In genomic region chr15:79396736-79397135, GRCm38 (mm10) we compare ENCODE assay signal across 10 mouse cellular contexts. TPM values are rescaled to one million over a fixed set of nuclear protein-coding genes. Genes with fewer than 3 reads are reported as not detected.
DNase-seq lines count a peak whose midpoint lies in the region; ATAC-seq and TF ChIP-seq lines count a peak whose summit lies in the region.
"Had no signal": no experiment of that assay in that cellular context is flagged by ENCODE, and none has a peak within 500 bp of the region (broad histone marks: within the 10 kb centered on the region; RNA-seq: fewer than 3 reads in every experiment).

No protein-coding gene starts in this region.

- no peak overlapping the region for H3K9ac ChIP-seq in MEL (ENCODE audit: control insufficient read depth, low read depth, low read length, poor library complexity, severe bottlenecking)
- H3K9ac ChIP-seq in heart, embryonic 15.5 days = no peak overlapping the region
- no peak overlapping the region for H3K9ac ChIP-seq in liver, embryonic 12.5 days
- H3K9ac ChIP-seq in stomach, postnatal 0 days (ENCODE audit: low read length) = no peak overlapping the region
- H3K9ac ChIP-seq: limb, embryonic 12.5 days had no signal

- DNase-seq in embryo, embryonic 10 days (ENCODE audit: low spot score) = peak; percentile 44
- DNase-seq in embryo, embryonic 9.5 days (ENCODE audit: extremely low spot score) = no peak
- DNase-seq in MEL (ENCODE audit: low read depth, low spot score) = no peak
- peak; percentile 45 for DNase-seq in stomach, postnatal 0 days (ENCODE audit: low spot score)
- no peak for DNase-seq in left cerebral cortex, adult 8-10 months (ENCODE audit: low spot score in 2 of 2)
- no peak for DNase-seq in cerebellum, adult 11 months

- no peak for TF ChIP-seq POLR2A in MEL (IDR thresholded peaks at IDR 0.05; ENCODE audit: control insufficient read depth in 1 of 2, insufficient read depth in 1 of 2, low read depth in 1 of 2, low read length in 2 of 2, poor library complexity in 1 of 2)

- 0 out of 2 replicates have a peak, but pooled peaks cover 2% of the 10 kb centered on the region for H3K79me2 ChIP-seq in MEL (ENCODE audit: control insufficient read depth, insufficient read depth, low read length, poor library complexity)

- no peaks in the 10 kb centered on the region for H3K9me3 ChIP-seq in MEL (replicated peaks; ENCODE audit: insufficient read depth, low read length)
- H3K9me3 ChIP-seq in heart, embryonic 15.5 days (replicated peaks) = no peaks in the 10 kb centered on the region
- H3K9me3 ChIP-seq in liver, embryonic 12.5 days (replicated peaks) = no peaks in the 10 kb centered on the region
- H3K9me3 ChIP-seq in stomach, postnatal 0 days (ENCODE audit: control insufficient read depth, low read length) = no peaks in the 10 kb centered on the region
- H3K9me3 ChIP-seq: G1E; limb, embryonic 12.5 days had no signal

- no peaks in the 10 kb centered on the region for H3K27me3 ChIP-seq in MEL (ENCODE audit: control insufficient read depth in 1 of 2, insufficient read depth in 2 of 2, low read length in 2 of 2)
- H3K27me3 ChIP-seq in heart, embryonic 15.5 days = no peaks in the 10 kb centered on the region
- H3K27me3 ChIP-seq in liver, embryonic 12.5 days (replicated peaks) = no peaks in the 10 kb centered on the region
- no peaks in the 10 kb centered on the region for H3K27me3 ChIP-seq in stomach, postnatal 0 days (ENCODE audit: control insufficient read depth, insufficient read depth, low read length)
- H3K27me3 ChIP-seq: limb, embryonic 12.5 days had no signal

- no peak for ATAC-seq in heart, embryonic 15.5 days (replicated peaks; ENCODE audit: insufficient number of reproducible peaks, insufficient read depth, low FRiP score, low read depth)
- 0 out of 2 replicates have a peak, but pooled peaks have one; percentile 33 for ATAC-seq in liver, embryonic 12.5 days
- peak; percentile 39; the same call in 1 of the 2 replicates for ATAC-seq in stomach, postnatal 0 days (ENCODE audit: low FRiP score, low TSS enrichment)

- H3K4me2 ChIP-seq in heart, embryonic 15.5 days = peak overlapping the region; percentile 22; the same call in 1 of the 2 replicates
- H3K4me2 ChIP-seq in liver, embryonic 12.5 days = peak overlapping the region; percentile 41
- H3K4me2 ChIP-seq in stomach, postnatal 0 days (replicated peaks; ENCODE audit: low read depth) = no peak overlapping the region
- H3K4me2 ChIP-seq: limb, embryonic 12.5 days had no signal

- TF ChIP-seq EP300 in MEL (IDR thresholded peaks at IDR 0.05; ENCODE audit: low read depth in 1 of 2, low read length in 2 of 2) = no peak
- no peak for TF ChIP-seq EP300 in stomach, postnatal 0 days (optimal IDR thresholded peaks at IDR 0.05)

- peaks cover 0 to 7% of the 10 kb centered on the region in 2 experiments; a peak in 3 of 4 replicates for H3K4me1 ChIP-seq in MEL (ENCODE audit: control insufficient read depth in 1 of 2, insufficient read depth in 2 of 2, low read length in 2 of 2)
- H3K4me1 ChIP-seq in heart, embryonic 15.5 days (replicated peaks) = peaks cover 94% of the 10 kb centered on the region
- H3K4me1 ChIP-seq in liver, embryonic 12.5 days = peaks cover 67% of the 10 kb centered on the region
- H3K4me1 ChIP-seq in stomach, postnatal 0 days (replicated peaks; ENCODE audit: control insufficient read depth, insufficient read depth) = peaks cover 12% of the 10 kb centered on the region

- no peak for TF ChIP-seq RAD21 in MEL (IDR thresholded peaks at IDR 0.05; ENCODE audit: low read depth, low read length)

- TF ChIP-seq CTCF in MEL (IDR thresholded peaks at IDR 0.05 in 2 of 3, conservative IDR thresholded peaks at IDR 0.05 in 1 of 3; ENCODE audit: control insufficient read depth in 1 of 3, insufficient read depth in 1 of 3, low read depth in 2 of 3, low read length in 3 of 3, poor library complexity in 1 of 3, severe bottlenecking in 1 of 3) = peak in 2 of 3 experiments; percentile 27 to 31; a peak in 4 of 6 replicates
- peak; percentile 70 for TF ChIP-seq CTCF in stomach, postnatal 0 days (IDR thresholded peaks at IDR 0.05; ENCODE audit: low read depth)

- H3K36me3 ChIP-seq in MEL (ENCODE audit: control insufficient read depth in 1 of 2, insufficient read depth in 2 of 2, low read length in 2 of 2) = no peaks in the 10 kb centered on the region
- 0 out of 2 replicates have a peak, but pooled peaks cover 8% of the 10 kb centered on the region for H3K36me3 ChIP-seq in heart, embryonic 15.5 days
- H3K36me3 ChIP-seq in liver, embryonic 12.5 days = no peaks in the 10 kb centered on the region
- no peaks in the 10 kb centered on the region; the same call in 1 of the 2 replicates for H3K36me3 ChIP-seq in stomach, postnatal 0 days (ENCODE audit: control insufficient read depth, insufficient read depth, low read length)
- H3K36me3 ChIP-seq: G1E had no signal

- WGBS in heart, embryonic 15.5 days = 71% methylated on average over 11 of the region's 11 CpGs
- WGBS in liver, embryonic 12.5 days (ENCODE audit: insufficient replicate concordance) = 23% methylated on average over 11 of the region's 11 CpGs
- 86% methylated on average over 11 of the region's 11 CpGs for WGBS in stomach, postnatal 0 days

- H3K27ac ChIP-seq in MEL (ENCODE audit: control insufficient read depth, low read depth, low read length) = no peak overlapping the region
- peak overlapping the region; percentile 63 for H3K27ac ChIP-seq in heart, embryonic 15.5 days
- peak overlapping the region; percentile 28; the same call in 1 of the 2 replicates for H3K27ac ChIP-seq in liver, embryonic 12.5 days
- no peak overlapping the region for H3K27ac ChIP-seq in stomach, postnatal 0 days (replicated peaks)
- H3K27ac ChIP-seq: limb, embryonic 12.5 days had no signal

- H3K4me3 ChIP-seq in MEL (ENCODE audit: control insufficient read depth in 1 of 2, insufficient read depth in 1 of 2, low read depth in 2 of 2, low read length in 2 of 2) = no peak overlapping the region
- peak overlapping the region; percentile 18 for H3K4me3 ChIP-seq in heart, embryonic 15.5 days
- H3K4me3 ChIP-seq in liver, embryonic 12.5 days = peak overlapping the region; percentile 13
- H3K4me3 ChIP-seq in stomach, postnatal 0 days (ENCODE audit: low read depth, low read length) = no peak overlapping the region
- H3K4me3 ChIP-seq: limb, embryonic 12.5 days had no signal

TF ChIP-seq in MEL, 35 proteins besides CTCF, POLR2A, EP300 and RAD21:
- TF ChIP-seq GATA1 (IDR thresholded peaks at IDR 0.05; ENCODE audit: low read depth, low read length) = no peak
- no peak for TF ChIP-seq KAT2A (conservative IDR thresholded peaks at IDR 0.05; ENCODE audit: low read depth, low read length)
- no peak for TF ChIP-seq TBP (IDR thresholded peaks at IDR 0.05; ENCODE audit: low read depth, low read length)
- no peak for TF ChIP-seq E2F4 (IDR thresholded peaks at IDR 0.05; ENCODE audit: borderline replicate concordance, low read depth, low read length)
- TF ChIP-seq MYC (IDR thresholded peaks at IDR 0.05; ENCODE audit: low read depth, low read length) = no peak
- no peak for TF ChIP-seq UBTF (IDR thresholded peaks at IDR 0.05; ENCODE audit: borderline replicate concordance, insufficient read depth, low read depth, low read length)
- no peak for TF ChIP-seq MAZ (IDR thresholded peaks at IDR 0.05; ENCODE audit: low read depth, low read length)
- TF ChIP-seq JUND (IDR thresholded peaks at IDR 0.05; ENCODE audit: low read depth, low read length) = no peak
- TF ChIP-seq TCF12 (IDR thresholded peaks at IDR 0.05; ENCODE audit: low read depth, low read length) = no peak
- TF ChIP-seq ZKSCAN1 (IDR thresholded peaks at IDR 0.05; ENCODE audit: low read depth, low read length) = no peak
- TF ChIP-seq RCOR1 (IDR thresholded peaks at IDR 0.05; ENCODE audit: low read depth, low read length) = no peak
- no peak for TF ChIP-seq NELFE (IDR thresholded peaks at IDR 0.05; ENCODE audit: low read depth, low read length)
- no peak for TF ChIP-seq TAL1 (IDR thresholded peaks at IDR 0.05; ENCODE audit: low read length)
- TF ChIP-seq HCFC1 (IDR thresholded peaks at IDR 0.05; ENCODE audit: low read depth, low read length) = no peak
- TF ChIP-seq MXI1 (IDR thresholded peaks at IDR 0.05; ENCODE audit: low read depth, low read length) = no peak
- TF ChIP-seq ZNF384 (IDR thresholded peaks at IDR 0.05; ENCODE audit: low read depth, low read length) = no peak
- TF ChIP-seq SMC3 (IDR thresholded peaks at IDR 0.05; ENCODE audit: low read depth, low read length) = no peak

RNA-seq across cellular contexts. Expression of gene Tmem184b, which starts 6.6 kb away (rescaled TPM):
- 7.2 and 7.5 TPM in 2 replicates for total RNA-seq in MEL (2012; rRNA removed)
- 10 to 100 TPM in 1 of 2 experiments, not detected in 1; 28.4 TPM for polyA plus RNA-seq in MEL (2012; ENCODE audit: insufficient read depth in 1 of 2, insufficient read length in 2 of 2, low read depth in 1 of 2, low replicate concordance in 2 of 2, missing spikeins in 1 of 2)
- polyA plus RNA-seq in heart, embryonic 15.5 days (2015; fragmentation: Nextera tagmentation; extraction: Ambion mirVana) = 58.3 and 83.8 TPM in 2 replicates
- 16.4 and 19.0 TPM in 2 replicates for polyA plus RNA-seq in liver, embryonic 12.5 days (2016; fragmentation: Nextera tagmentation; extraction: Ambion mirVana)
- 21.2 and 22.3 TPM in 2 replicates for polyA plus RNA-seq in stomach, postnatal 0 days (2015; fragmentation: Nextera tagmentation; extraction: Ambion mirVana)
- total RNA-seq in left cerebral cortex, adult 8-10 months (2022) = 10 to 100 TPM; 69.7 to 89.8 (median 75.6) TPM

RNA-seq across cellular contexts. Expression of gene Maff, which starts 50.3 kb away (rescaled TPM):
- 3.3 TPM in 2 replicates for total RNA-seq in MEL (2012; rRNA removed)
- polyA plus RNA-seq in MEL (2012; ENCODE audit: insufficient read depth in 1 of 2, insufficient read length in 2 of 2, low read depth in 1 of 2, low replicate concordance in 2 of 2, missing spikeins in 1 of 2) = 1 to 10 TPM in 1 of 2 experiments, not detected in 1; 5.8 TPM
- 3.5 and 3.8 TPM in 2 replicates for polyA plus RNA-seq in heart, embryonic 15.5 days (2015; fragmentation: Nextera tagmentation; extraction: Ambion mirVana)
- polyA plus RNA-seq in liver, embryonic 12.5 days (2016; fragmentation: Nextera tagmentation; extraction: Ambion mirVana) = 1.1 and 2.8 TPM in 2 replicates
- 11.4 and 11.9 TPM in 2 replicates for polyA plus RNA-seq in stomach, postnatal 0 days (2015; fragmentation: Nextera tagmentation; extraction: Ambion mirVana)
- 1 to 10 TPM; 1.2 to 3.8 (median 1.5) TPM for total RNA-seq in left cerebral cortex, adult 8-10 months (2022)

RNA-seq across cellular contexts. Expression of gene Csnk1e, which starts 58.6 kb away (rescaled TPM):
- total RNA-seq in MEL (2012; rRNA removed) = 28.5 and 33.3 TPM in 2 replicates
- polyA plus RNA-seq in MEL (2012; ENCODE audit: insufficient read depth in 1 of 2, insufficient read length in 2 of 2, low read depth in 1 of 2, low replicate concordance in 2 of 2, missing spikeins in 1 of 2) = 10 to 100 TPM in 1 of 2 experiments, not detected in 1; 58.1 TPM
- 74.9 and 81.9 TPM in 2 replicates for polyA plus RNA-seq in heart, embryonic 15.5 days (2015; fragmentation: Nextera tagmentation; extraction: Ambion mirVana)
- polyA plus RNA-seq in liver, embryonic 12.5 days (2016; fragmentation: Nextera tagmentation; extraction: Ambion mirVana) = 24.1 and 24.7 TPM in 2 replicates
- polyA plus RNA-seq in stomach, postnatal 0 days (2015; fragmentation: Nextera tagmentation; extraction: Ambion mirVana) = 44.8 and 50.8 TPM in 2 replicates
- total RNA-seq in left cerebral cortex, adult 8-10 months (2022) = 100 to 1,000 TPM; 146 to 162 (median 152) TPM
- polyA plus RNA-seq: G1E had no signal

Comparison
In these comparisons a context has a peak if more than half of its experiments do, and no peak if none do; other contexts are left out.
1. DNase-seq: peak in embryo, embryonic 10 days (single experiment) and stomach, postnatal 0 days (single experiment); none in embryo, embryonic 9.5 days (single experiment), MEL (single experiment), left cerebral cortex, adult 8-10 months (0 of 2) and cerebellum, adult 11 months (single experiment).
2. H3K27ac ChIP-seq: peak in heart, embryonic 15.5 days (single experiment) and liver, embryonic 12.5 days (single experiment); none in MEL (single experiment) and stomach, postnatal 0 days (single experiment).
3. H3K4me3 ChIP-seq: peak in heart, embryonic 15.5 days (single experiment) and liver, embryonic 12.5 days (single experiment); none in MEL (0 of 2) and stomach, postnatal 0 days (single experiment).